Mouse (Mus musculus): ENCODE data around the gene Pwp2. TPM values are rescaled to one million over a fixed set of nuclear protein-coding genes. Genes with fewer than 3 reads are reported as not detected.

Pwp2 gene
- total RNA-seq (2021): 10 to 100 TPM; 19.6 to 19.7 TPM
- long read RNA-seq, experiment 1, transcript Pwp2-201 (21 exons, 3,872 nt): major isoform, 14 of 27 reads
- long read RNA-seq, experiment 1, partial matches to known transcripts: 5 of 27 reads
- long read RNA-seq, experiment 1, other reads (novel, unspliced or antisense): 8 of 27 reads
- long read RNA-seq, experiment 2, transcript Pwp2-201 (21 exons, 3,872 nt): major isoform, 7 of 27 reads
- long read RNA-seq, experiment 2, partial matches to known transcripts: 8 of 27 reads
- long read RNA-seq, experiment 2, other reads (novel, unspliced or antisense): 12 of 27 reads

DNA sequence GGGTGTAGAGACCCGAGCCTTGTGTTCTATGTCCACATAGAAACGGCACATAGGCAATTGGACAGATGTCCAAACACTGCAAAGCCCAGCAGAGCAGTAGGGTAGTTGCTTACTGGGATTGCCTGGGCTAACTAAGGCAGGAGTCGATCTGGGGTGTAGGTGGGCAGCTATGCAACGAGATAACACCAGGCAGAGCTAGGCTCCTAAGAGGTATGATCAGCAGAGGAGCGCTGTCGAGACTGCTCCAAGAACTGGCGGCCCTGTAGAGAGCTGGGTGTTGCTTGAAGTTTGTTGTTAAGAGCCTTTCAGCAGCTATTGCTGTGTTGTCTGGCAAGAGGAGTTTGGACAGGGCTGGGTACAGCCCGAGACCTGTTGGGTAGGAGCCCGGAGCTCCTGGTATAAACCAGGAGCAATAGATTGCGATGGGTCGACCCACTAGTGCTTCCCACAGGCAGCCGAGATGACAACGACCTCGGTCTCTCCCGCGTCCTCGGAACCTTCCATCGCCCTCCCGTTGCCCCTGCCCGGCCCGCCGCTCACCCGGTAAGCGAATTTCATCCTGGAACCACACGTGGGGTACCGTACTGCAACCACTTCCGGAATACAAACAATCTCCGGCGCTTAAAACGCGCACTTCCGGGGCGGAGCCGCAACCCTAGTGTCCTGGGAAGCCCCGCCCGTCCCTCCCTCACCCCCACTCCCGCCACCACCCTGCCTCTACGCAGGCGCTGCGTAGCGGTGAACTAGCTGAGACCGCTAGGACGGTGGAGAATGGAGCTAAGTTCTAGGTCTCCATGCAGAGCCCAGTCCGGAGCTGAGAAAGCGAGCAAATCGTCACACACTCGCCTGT lies at the start of gene Pwp2:
Gene Pwp2, minus strand, starts transcription at position 619 of the 850 bp plus-strand sequence.
- Histone ChIP-seq H3K4me3 (peak within 1 kb of the TSS; percentile 88), H3K27ac (peak within 1 kb of the TSS; percentile 91)
- intact Hi-C loops (cut with DNase I): loop anchor here (2.0 to 5.0 kb wide), 2 partner anchors 60 to 228 kb away; partner anchors contain the start of genes Rrp1 and Trappc10
- DNase-seq (ENCODE audit: extremely low spot score in 1 of 2, low spot score in 2 of 2): peak; percentile 87 to 88
- no peak; the same call in 1 of the 2 replicates for TF ChIP-seq CTCF (IDR thresholded peaks at IDR 0.05)

DNA sequence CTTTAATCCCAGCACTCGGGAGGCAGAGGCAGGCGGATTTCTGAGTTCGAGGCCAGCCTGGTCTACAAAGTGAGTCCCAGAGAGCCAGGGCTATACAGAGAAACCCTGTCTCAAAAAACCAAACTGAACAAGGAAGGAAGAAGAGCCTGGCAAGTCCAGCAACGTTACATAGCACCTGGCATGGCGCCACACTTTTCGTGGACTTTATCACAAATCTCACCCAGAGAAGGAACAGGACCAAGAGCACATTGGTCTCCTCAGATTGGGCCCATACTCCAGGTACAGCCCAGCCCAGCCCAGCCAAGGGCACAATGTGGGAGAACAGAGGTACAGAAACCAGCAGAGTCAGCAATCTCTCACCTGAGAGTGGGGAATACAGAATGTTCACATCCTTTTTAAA lies 48.8 kb upstream of the Pwp2 start:
- intact Hi-C loops (cut with DNase I): no loop called here
- H3K27ac ChIP-seq: no peak overlapping the region
- no peak for TF ChIP-seq CTCF (IDR thresholded peaks at IDR 0.05)
- no peak overlapping the region for H3K4me3 ChIP-seq
- no peak for DNase-seq (ENCODE audit: extremely low spot score in 1 of 2, low spot score in 2 of 2)

DNA sequence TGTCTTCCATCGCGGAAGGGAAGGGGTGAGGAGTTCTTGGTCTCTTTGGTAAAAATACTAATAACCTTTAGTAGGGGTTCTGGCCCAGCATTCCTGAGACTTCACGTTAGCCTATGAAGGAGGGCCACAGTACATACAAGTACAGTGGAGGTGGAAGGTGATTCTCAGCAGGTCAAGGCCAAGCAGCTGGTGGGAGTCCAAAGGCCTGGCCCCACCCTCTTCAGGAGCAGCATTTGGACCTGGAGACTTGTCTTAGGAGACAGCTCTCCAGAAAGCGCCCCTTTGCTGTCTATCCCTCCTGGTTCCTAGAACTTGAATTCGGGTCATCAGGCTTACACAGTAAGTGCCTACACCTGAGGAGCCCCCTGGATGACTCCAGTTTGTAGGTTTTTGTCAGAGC lies 48.2 kb upstream of the Pwp2 start:
- H3K27ac ChIP-seq: no peak overlapping the region
- no peak for TF ChIP-seq CTCF (IDR thresholded peaks at IDR 0.05)
- DNase-seq (ENCODE audit: extremely low spot score in 1 of 2, low spot score in 2 of 2): no peak
- intact Hi-C loops (cut with DNase I): no loop called here
- no peak overlapping the region for H3K4me3 ChIP-seq

DNA sequence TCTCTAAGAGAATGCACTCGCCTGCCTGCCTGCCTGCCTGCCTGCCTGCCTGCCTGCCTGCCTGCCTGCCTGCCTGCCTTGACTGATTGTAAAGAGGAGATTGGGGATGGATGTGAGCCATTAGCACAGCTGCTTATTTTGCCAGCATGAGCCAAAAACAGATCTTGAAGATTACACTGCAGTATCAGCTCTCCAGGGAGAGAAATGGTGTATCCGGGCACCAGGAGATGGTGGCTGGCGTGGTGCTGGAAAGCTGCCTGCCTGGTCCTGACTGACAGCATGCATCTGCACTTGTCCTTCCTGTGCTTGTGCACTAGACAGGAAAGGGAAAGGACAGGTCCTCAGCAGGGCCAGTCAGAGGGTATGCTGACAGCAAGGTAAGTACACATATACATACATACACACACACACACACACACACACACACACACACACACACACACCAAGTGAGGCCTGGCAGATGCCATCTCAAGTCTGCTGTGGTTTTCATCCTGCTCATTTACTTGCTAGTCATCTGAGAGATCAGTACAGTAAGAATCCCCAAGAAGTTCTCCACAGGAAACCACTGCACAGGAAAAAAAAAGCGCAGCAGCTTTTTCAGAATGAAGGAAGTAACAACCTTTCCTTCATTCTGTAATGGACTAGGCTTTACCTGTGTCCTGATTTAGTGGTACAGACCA lies 47.5 kb upstream of the Pwp2 start:
- Histone ChIP-seq H3K27ac (no peak overlapping the region), H3K4me3 (no peak overlapping the region)
- intact Hi-C loops (cut with DNase I): no loop called here
- TF ChIP-seq CTCF (IDR thresholded peaks at IDR 0.05): no peak
- no peak for DNase-seq (ENCODE audit: extremely low spot score in 1 of 2, low spot score in 2 of 2)

DNA sequence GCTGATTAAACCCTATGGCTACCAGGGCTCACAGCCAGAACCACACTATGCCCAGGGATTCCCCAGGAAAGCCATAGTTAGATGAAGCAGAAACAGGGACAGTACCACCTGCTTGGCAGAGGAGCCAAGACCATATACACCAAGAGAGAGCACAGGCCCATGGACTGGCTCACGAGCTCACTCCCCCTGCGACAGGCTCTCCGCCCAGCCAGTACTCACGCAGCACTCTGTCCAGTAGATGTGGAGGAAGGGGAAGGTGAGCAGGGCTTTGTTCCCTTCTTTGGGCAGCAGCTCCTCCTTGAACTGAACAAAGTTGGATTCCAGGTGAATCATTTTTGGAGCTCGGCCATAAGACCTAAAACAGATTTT lies 43.6 kb upstream of the Pwp2 start:
- H3K4me3 ChIP-seq: no peak overlapping the region
- intact Hi-C loops (cut with DNase I): no loop called here
- TF ChIP-seq CTCF (IDR thresholded peaks at IDR 0.05): no peak
- no peak for DNase-seq (ENCODE audit: extremely low spot score in 1 of 2, low spot score in 2 of 2)
- 0 out of 2 replicates have a peak overlapping the region, but pooled peaks have one; percentile 10 for H3K27ac ChIP-seq

DNA sequence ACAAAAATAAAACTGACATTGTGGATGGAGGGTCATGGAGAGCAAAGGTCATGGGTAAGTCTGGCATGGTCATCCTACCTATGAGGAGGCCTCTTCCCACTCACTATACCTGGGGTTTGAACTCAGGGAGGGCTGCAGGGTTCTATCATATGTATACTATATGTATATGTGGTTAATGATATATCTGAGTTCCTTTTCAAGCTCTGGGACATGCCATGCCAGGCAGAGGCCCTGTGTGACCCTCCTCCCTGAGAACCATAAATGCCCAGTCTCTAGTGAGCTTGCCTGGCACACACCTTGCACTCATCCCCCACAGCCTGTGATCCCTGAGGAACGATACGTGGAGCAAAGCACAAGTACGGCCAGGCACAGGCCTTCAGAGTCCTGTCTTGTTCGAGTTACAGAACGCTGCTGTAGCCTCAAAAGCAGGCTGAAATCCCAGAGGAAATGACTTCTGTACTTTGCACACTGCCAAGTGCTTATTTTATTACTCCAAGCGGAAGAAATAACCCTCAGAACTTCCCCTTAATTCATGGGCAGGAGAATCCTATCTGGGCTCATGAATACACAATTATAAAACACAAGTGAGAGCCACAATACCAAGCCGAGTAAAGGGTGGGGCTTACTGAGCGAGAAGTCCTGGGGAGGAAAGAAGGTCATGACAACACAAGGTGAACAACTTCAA lies 43.1 kb upstream of the Pwp2 start:
- peak overlapping the region; percentile 4; the same call in 1 of the 2 replicates for H3K27ac ChIP-seq
- intact Hi-C loops (cut with DNase I): no loop called here
- no peak for TF ChIP-seq CTCF (IDR thresholded peaks at IDR 0.05)
- DNase-seq (ENCODE audit: extremely low spot score in 1 of 2, low spot score in 2 of 2): no peak
- no peak overlapping the region for H3K4me3 ChIP-seq

DNA sequence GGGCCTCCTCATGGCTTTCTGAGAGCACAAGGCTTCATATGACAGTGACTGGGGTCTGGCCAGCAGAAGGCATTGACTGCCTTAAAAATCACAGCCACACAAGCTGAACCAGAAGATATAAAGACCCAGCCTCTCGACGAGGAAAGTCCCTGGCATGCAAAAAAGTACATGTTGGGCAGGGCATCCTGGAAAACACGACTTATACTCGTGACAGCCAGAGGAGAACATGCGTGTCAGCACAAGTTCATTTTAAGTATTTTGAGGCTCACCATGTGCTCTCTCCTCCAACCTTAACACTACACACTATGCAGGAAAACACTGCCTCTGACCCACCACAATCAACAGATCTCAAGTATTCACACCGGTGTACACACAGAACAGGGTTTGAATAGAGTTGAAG lies 39.2 kb upstream of the Pwp2 start:
- intact Hi-C loops (cut with DNase I): no loop called here
- TF ChIP-seq CTCF (IDR thresholded peaks at IDR 0.05): no peak
- no peak overlapping the region for H3K4me3 ChIP-seq
- no peak overlapping the region for H3K27ac ChIP-seq
- DNase-seq (ENCODE audit: extremely low spot score in 1 of 2, low spot score in 2 of 2): no peak

DNA sequence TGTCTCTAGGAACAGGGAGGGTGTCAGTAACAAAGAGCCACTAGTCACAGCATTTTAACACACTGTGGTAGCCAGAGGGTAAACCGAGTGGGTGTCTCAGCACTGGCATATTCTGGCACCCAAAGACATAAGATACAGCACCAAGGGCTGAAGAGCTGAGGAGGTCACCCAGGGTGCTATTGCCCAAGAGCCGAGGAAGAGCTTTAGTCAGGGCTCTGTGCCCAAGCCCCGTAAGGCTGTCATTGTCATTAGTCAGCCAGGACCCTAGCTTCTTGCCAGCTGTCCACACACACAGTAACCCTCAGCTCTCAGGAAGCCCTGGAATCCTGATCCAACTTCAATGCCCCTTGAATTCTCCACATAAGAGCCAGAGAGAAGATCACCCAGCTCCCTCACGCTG lies 38.0 kb upstream of the Pwp2 start:
- no peak for DNase-seq (ENCODE audit: extremely low spot score in 1 of 2, low spot score in 2 of 2)
- Histone ChIP-seq H3K4me3 (no peak overlapping the region), H3K27ac (no peak overlapping the region)
- intact Hi-C loops (cut with DNase I): no loop called here
- TF ChIP-seq CTCF (IDR thresholded peaks at IDR 0.05): no peak

DNA sequence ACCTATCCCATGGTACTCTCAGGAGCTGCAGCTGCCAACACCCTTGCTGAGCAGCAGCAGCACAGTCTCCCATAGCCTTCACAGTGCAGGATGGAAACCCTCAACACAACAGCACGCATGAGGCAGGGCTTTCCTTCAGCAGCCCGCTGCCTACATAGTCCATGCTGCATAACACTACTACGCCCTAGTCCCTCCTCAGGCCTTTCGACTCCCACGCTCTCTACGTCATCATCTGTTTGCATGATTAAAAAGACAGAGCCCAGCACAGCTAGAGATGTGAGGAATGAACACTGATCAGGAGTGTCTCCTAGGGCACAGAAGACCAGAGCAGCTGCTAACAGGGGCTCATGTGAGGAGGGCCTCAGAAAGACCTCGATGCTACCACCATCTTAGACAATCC lies 36.4 kb upstream of the Pwp2 start:
- peak in 1 of 2 experiments; percentile 27 for DNase-seq (ENCODE audit: extremely low spot score in 1 of 2, low spot score in 2 of 2)
- no peak for TF ChIP-seq CTCF (IDR thresholded peaks at IDR 0.05)
- H3K27ac ChIP-seq: no peak overlapping the region
- intact Hi-C loops (cut with DNase I): no loop called here
- no peak overlapping the region for H3K4me3 ChIP-seq

DNA sequence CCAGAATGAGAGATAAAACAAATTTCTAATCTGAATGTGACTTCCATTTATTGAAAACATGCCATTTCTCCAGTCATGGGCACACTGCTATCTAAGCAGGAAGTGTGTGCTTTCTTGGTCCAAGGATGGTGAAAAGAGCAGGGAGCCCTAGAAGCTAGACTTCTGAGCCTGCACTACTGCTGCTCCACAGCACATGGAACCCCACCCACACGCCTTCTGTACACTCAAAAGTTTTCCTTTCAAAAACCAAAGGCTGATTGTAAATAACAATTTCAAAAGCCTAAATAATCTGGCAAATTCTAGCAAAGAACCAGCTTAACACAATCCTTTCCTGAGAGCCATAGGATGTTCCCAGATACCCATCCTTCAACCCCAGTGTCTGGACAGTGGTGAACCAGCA lies 34.6 kb upstream of the Pwp2 start:
- DNase-seq (ENCODE audit: extremely low spot score in 1 of 2, low spot score in 2 of 2): no peak
- intact Hi-C loops (cut with DNase I): no loop called here
- Histone ChIP-seq H3K4me3 (no peak overlapping the region), H3K27ac (no peak overlapping the region)
- TF ChIP-seq CTCF (IDR thresholded peaks at IDR 0.05): no peak

DNA sequence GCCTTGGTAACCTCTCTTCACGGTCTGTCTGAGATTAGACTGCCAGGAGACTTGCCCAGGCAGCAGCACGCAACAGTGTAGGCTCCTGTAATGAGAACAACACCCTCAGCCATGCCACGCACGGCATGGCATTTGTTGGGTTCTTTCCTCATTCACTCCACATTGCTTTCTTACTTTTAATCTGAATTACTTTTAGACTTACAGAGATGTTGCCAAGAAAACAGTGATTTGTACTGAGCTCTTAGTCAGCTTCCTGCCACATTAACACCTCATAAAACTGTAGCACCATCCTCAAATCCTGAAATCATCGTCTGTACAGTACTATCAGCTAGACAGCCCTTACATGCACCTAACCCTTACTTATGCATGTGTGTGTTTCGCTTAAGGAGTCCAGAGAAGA lies 33.6 kb upstream of the Pwp2 start:
- intact Hi-C loops (cut with DNase I): no loop called here
- Histone ChIP-seq H3K27ac (no peak overlapping the region), H3K4me3 (no peak overlapping the region)
- no peak for DNase-seq (ENCODE audit: extremely low spot score in 1 of 2, low spot score in 2 of 2)
- TF ChIP-seq CTCF (IDR thresholded peaks at IDR 0.05): no peak
